Mouse (Mus musculus): Measurements from ENCODE around the gene Nbeal2. TPM values are rescaled to one million over a fixed set of nuclear protein-coding genes. Genes with fewer than 3 reads are reported as not detected.

Nbeal2 gene
- total RNA-seq, 1 experiment from 2014 or later = 110 TPM

- ATAC-seq (ENCODE audit: extremely low read depth, insufficient number of reproducible peaks, low FRiP score, poor library complexity, severe bottlenecking) = peak; percentile 17; the same call in 1 of the 2 replicates
Measured at GRCm38 (mm10) chr9:110680736-110681507, 27.0 kb upstream of the Nbeal2 start.

- ATAC-seq (ENCODE audit: extremely low read depth, insufficient number of reproducible peaks, low FRiP score, poor library complexity, severe bottlenecking) = no peak
Measured at GRCm38 (mm10) chr9:110678886-110679285, 24.9 kb upstream of the Nbeal2 start.

GRCm38 (mm10) chr9:110676492-110676911 lies 22.5 kb upstream of the Nbeal2 start:
- ATAC-seq (ENCODE audit: extremely low read depth, insufficient number of reproducible peaks, low FRiP score, poor library complexity, severe bottlenecking) = peak; percentile 87

- no peak for ATAC-seq (ENCODE audit: extremely low read depth, insufficient number of reproducible peaks, low FRiP score, poor library complexity, severe bottlenecking)
Measured at GRCm38 (mm10) chr9:110673107-110673752, 19.3 kb upstream of the Nbeal2 start.

GRCm38 (mm10) chr9:110672462-110673106 lies 18.6 kb upstream of the Nbeal2 start:
- no peak for ATAC-seq (ENCODE audit: extremely low read depth, insufficient number of reproducible peaks, low FRiP score, poor library complexity, severe bottlenecking)

- ATAC-seq (ENCODE audit: extremely low read depth, insufficient number of reproducible peaks, low FRiP score, poor library complexity, severe bottlenecking) = no peak
Measured at GRCm38 (mm10) chr9:110669785-110670184, 15.8 kb upstream of the Nbeal2 start.

GRCm38 (mm10) chr9:110668601-110669293 lies 14.8 kb upstream of the Nbeal2 start:
- ATAC-seq (ENCODE audit: extremely low read depth, insufficient number of reproducible peaks, low FRiP score, poor library complexity, severe bottlenecking) = no peak

- ATAC-seq (ENCODE audit: extremely low read depth, insufficient number of reproducible peaks, low FRiP score, poor library complexity, severe bottlenecking) = no peak
Measured at GRCm38 (mm10) chr9:110667219-110667836, 13.4 kb upstream of the Nbeal2 start.

- no peak for ATAC-seq (ENCODE audit: extremely low read depth, insufficient number of reproducible peaks, low FRiP score, poor library complexity, severe bottlenecking)
Measured at GRCm38 (mm10) chr9:110666374-110666773, 12.4 kb upstream of the Nbeal2 start.

GRCm38 (mm10) chr9:110665912-110666311 lies 12.0 kb upstream of the Nbeal2 start:
- ATAC-seq (ENCODE audit: extremely low read depth, insufficient number of reproducible peaks, low FRiP score, poor library complexity, severe bottlenecking) = peak; percentile 67

- ATAC-seq (ENCODE audit: extremely low read depth, insufficient number of reproducible peaks, low FRiP score, poor library complexity, severe bottlenecking) = peak; percentile 30; the same call in 1 of the 2 replicates
Measured at GRCm38 (mm10) chr9:110662844-110663243, 8.9 kb upstream of the Nbeal2 start.

- ATAC-seq (ENCODE audit: extremely low read depth, insufficient number of reproducible peaks, low FRiP score, poor library complexity, severe bottlenecking) = no peak
Measured at GRCm38 (mm10) chr9:110660856-110661612, 7.1 kb upstream of the Nbeal2 start.

- no peak for ATAC-seq (ENCODE audit: extremely low read depth, insufficient number of reproducible peaks, low FRiP score, poor library complexity, severe bottlenecking)
Measured at GRCm38 (mm10) chr9:110660208-110660607, 6.2 kb upstream of the Nbeal2 start.

- ATAC-seq (ENCODE audit: extremely low read depth, insufficient number of reproducible peaks, low FRiP score, poor library complexity, severe bottlenecking) = no peak
Measured at GRCm38 (mm10) chr9:110659521-110659920, 5.6 kb upstream of the Nbeal2 start.

- peak; percentile 42; the same call in 1 of the 2 replicates for ATAC-seq (ENCODE audit: extremely low read depth, insufficient number of reproducible peaks, low FRiP score, poor library complexity, severe bottlenecking)
Measured at GRCm38 (mm10) chr9:110657474-110658078, 3.6 kb upstream of the Nbeal2 start.

- ATAC-seq (ENCODE audit: extremely low read depth, insufficient number of reproducible peaks, low FRiP score, poor library complexity, severe bottlenecking) = peak; percentile 75
Measured at GRCm38 (mm10) chr9:110656249-110657221, 2.6 kb upstream of the Nbeal2 start, which contains the start of gene Ccdc12. Ccdc12 (plus strand) TSS chr9:110656503.

- ATAC-seq (ENCODE audit: extremely low read depth, insufficient number of reproducible peaks, low FRiP score, poor library complexity, severe bottlenecking) = no peak
Measured at GRCm38 (mm10) chr9:110655651-110656007, 1.7 kb upstream of the Nbeal2 start.
